Mouse (Mus musculus): ENCODE data around the gene Polr1c.

Gene Polr1c

DNA sequence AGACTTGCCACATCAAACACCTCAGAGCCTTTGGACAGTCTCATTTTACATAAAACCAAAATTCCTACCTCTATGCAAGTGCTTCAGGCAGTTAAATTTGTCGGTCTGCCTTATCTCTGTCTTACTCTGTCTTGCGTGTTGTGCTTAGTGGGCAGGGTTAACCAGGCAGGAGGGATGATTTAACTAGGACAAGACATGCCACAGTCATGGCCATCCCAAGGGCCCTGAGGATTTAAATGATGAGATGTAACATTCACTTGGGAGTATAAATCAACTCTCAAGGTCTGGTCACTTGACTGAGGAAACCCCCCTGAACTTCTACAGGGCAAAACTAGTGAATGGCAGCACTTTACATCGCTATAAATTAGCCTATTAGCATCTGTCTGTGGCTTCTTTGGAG, 26.3 kb downstream of the Polr1c start:
- no peak for DNase-seq (ENCODE audit: low read depth in 1 of 2, low spot score in 2 of 2)

- DNase-seq (ENCODE audit: low read depth in 1 of 2, low spot score in 2 of 2), result no peak
Observed at GRCm38 (mm10) chr17:46210550-46210949, 37.3 kb downstream of the Polr1c start.

GRCm38 (mm10) chr17:46206676-46207075, 41.2 kb downstream of the Polr1c start:
- no peak for DNase-seq (ENCODE audit: low read depth in 1 of 2, low spot score in 2 of 2)

GRCm38 (mm10) chr17:46203078-46203477, 44.8 kb downstream of the Polr1c start:
- DNase-seq (ENCODE audit: low read depth in 1 of 2, low spot score in 2 of 2), result no peak

DNA sequence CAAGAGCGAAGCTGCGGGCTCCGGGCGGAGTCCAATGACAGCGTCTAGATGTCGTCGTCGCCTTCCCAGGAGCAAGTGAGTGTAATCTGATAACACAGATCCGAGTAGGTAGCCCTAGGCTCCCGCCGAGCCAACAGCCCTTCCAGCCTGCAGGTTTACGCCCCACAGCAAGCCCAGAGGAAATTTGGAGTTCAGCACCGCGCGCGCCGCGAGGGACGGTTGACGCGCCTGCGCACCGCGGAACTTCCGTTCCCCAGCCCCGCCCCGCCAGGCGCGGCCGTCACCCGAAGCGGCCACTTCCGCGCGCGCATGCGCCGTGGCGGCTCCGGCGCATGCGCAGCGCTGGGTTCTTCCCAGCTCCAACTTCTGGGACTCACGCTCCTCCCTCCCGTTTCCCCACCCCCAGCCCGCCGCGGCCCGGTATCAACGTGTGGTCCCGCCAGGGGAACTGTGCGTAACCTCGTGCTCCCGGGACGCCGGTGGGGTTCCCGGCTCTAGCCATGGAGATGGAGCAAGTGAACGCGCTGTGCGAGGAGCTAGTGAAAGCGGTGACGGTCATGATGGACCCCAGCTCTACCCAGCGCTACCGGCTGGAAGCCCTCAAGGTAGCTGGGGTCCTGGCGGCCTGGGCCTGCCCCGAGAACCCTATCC, 45.3 kb downstream of the Polr1c start, which contains the start of the genes Polh and Xpo5:
Gene Polh (minus strand): TSS at position 225 of the 651 bp plus-strand sequence.
Gene Xpo5 (plus strand): TSS at position 362 of the 651 bp plus-strand sequence.
- DNase-seq (ENCODE audit: low read depth in 1 of 2, low spot score in 2 of 2), result peak; percentile 79 to 90

DNA sequence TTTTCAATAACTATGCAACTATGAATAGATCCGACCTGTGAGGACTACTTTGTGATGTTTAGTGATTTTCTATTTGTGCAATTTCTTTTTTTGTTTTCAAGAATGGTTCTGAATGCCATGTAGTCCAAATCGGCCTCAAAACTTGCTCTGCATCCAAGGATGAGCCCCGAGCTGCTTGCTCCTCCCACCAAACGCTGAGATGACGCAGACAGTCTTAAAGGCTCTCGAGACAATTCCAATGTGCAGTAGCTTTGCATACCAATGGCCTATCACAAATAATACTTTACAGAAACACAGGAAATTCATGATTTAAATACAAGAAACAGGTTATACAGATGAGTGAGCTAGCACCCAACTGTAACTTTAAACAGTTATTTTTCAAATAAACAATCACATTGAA, 46.7 kb downstream of the Polr1c start:
- no peak for DNase-seq (ENCODE audit: low read depth in 1 of 2, low spot score in 2 of 2)
